Mouse (Mus musculus) gastrocnemius, adult 8-10 months (tissue): ENCODE results near the gene Cuedc2. TPM values are rescaled to one million over a fixed set of nuclear protein-coding genes. Genes with fewer than 3 reads are reported as not detected.

Experiments used
- DNase-seq, 2 experiments: peaks; one replicate each; pipeline ENCODE4 v3.0.0; 2022; ENCODE audit warnings: low spot score in 2 of 2
- total RNA-seq, 4 experiments: library from RNA; stranded (reverse); gene quantifications; 2 replicates each; pipeline ENCODE4 v1.2.4; 2022

The Cuedc2 gene
- total RNA-seq, 4 experiments from 2014 or later, result 57.5 to 66.3 (median 64.3) TPM

DNA sequence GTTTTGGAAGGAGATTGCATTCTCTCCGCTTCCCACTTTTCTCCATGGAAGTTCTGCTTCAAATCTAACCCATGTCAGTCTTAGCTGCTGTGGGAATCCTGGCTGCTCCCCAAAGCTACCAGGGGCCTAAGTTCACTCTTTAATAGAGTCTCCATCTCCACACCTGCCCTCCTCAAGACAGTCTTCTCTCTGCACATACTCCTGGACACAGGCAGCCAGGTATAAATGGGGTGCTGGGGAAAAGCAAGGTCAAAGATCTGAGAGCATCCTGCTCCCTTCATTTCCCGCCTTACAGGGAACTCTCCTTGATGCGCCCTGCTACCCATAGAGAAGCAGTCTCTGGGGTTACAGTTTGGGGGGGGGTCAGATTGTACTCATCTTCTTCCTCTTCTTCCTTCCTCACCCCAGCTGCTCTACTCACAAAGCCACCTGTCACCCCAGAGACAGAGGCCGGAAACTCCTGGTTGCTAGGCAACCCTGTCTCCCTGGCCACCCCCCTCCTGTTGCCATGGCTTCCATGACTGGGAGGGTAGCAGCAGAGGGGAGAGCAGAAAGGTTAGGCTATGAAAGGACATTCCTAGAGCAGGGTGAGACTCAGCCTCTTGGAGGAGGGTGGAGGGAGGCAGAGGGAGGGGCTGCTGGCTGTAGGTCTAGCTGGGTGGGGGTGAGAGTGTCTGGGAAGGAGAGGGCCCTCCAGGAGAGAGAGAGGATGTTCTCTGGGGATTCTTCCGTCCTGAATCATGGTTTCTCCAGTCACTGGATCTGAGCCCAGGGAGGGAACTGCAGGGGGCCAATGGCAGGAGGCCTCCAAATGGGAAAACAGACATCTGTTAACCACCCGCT, 17.2 kb downstream of the Cuedc2 start:
- DNase-seq, result no peak

GRCm38 (mm10) chr19:46320076-46320785, 18.3 kb downstream of the Cuedc2 start:
- no peak for DNase-seq

DNA sequence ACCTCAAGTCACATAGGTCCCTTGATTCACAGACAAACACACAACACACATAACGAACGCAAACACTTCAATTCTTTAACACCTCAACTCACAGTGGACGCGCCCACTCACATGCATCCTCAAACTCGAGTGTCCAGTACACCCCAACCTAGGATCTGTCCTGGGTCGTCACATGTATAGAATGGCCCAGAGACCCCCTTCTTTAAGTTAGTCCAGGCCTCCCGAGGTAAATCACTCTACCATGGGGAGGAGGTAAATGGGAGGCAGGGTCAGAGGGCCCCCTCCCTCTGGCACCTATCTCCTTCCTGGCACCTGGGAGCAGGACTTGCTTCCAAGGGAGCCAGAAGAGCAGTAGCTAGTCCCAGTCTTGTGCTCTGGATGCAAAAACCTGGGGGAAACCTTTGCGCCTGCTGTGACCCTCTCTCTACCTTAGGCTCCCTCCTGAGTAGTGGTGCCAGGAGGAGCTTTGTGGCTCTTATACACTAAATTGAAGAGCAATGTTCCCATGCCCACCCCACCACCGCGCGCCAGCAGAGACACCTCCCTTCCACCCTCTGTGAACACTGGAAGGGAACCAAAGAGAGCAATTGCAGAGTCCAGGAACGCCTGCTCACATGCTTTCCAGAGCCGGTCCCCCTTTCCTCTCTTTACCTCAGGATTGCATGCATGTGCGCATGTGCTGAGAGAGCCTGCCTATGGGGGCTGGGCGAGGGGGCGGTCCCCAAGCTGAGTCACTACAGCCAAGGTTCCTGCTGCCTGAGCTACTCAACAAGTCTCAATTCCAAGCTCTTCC, 19.7 kb downstream of the Cuedc2 start:
- no peak for DNase-seq

DNA sequence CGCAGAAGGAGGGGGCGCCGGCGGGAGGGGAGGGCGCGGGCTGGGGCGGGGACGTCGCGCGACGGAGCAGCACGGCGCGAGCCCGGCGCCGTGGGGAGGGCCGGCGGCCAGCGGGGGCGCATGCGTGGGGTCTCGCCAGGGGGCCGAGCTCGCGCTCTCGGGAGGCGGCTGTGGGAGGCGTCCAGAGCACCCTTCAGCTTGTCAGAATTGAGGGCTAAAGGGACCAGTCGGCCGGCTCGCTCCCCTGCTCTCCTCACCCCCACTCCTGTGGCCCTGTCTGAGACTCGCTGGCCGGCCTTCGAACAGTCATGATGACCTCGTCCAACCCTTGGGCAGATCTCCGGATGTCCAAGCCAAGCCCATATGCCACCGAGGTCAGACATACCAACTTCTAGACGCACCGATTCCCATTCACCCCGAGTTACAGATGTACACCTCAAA, 20.5 kb downstream of the Cuedc2 start:
- peak in 1 of 2 experiments; percentile 2 for DNase-seq

- DNase-seq, result no peak
These were observed 21.0 kb downstream of the Cuedc2 start for GRCm38 (mm10) chr19:46317546-46317885.

- DNase-seq, result peak in 1 of 2 experiments; percentile 2
These were observed 21.5 kb downstream of the Cuedc2 start for GRCm38 (mm10) chr19:46316846-46317545.

DNA sequence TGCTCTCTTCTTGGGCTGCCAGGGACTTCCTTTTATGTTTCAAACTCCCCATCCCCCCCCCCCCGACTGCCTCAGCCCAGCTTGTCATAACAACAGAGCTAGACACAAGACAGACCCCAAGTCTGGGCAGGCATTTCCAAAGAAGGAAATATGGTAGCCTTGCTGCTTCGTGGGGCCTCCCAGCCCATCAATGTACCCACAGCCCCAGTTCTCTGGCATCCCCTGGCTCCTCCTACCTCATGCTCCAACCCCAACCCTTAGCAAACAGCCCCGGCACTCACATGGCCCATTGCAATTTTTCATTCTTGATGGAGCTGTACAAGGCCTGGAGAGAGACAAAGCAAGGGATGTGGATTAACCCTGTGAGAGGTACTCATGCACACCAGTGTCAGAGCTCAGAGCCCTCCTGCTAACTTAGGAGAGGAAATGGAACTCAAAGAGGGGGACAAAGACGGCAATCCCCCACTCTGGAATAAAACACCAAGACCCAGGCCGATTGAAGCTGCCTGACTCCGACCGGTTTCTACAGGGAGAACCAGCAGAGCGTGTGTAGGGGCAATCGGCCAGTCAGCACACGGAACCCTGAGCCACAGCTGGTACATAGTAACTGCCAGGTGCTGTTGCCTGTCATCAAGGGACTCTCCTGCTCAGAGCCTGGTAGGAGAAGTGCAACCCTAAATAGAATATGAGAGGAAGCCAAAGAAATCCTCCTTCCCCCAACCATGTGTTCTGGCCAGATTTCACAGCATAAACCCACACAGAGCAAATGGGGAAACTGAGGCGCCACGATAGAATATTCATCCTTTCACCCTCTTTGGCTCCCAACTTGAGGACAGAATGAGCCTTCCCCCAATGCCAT, 22.5 kb downstream of the Cuedc2 start:
- DNase-seq, result no peak

GRCm38 (mm10) chr19:46314872-46315742, 23.4 kb downstream of the Cuedc2 start:
- DNase-seq, result no peak

DNA sequence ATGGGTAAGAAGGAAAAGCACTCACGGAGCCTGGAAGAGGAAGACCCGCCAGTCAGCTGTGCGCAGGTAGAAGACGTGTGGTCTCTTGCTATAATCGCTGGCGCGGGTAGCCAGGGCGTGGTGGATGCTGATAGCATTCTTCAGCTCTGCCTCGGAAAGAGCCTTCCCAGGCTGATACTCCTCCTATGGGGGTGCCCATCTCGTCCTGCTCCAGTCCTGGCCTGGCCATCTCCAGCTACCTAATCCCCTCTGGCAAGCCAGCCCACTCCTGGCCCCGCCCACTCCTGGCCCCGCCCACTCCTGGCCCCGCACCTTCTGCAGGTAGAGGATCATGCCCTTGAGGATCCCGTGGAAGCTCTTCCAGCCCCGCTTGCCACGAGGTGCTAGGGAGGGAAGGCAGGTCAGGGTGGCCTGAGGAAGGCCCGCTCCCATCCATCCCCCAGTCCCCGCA, 24.3 kb downstream of the Cuedc2 start:
- DNase-seq, result no peak

DNA sequence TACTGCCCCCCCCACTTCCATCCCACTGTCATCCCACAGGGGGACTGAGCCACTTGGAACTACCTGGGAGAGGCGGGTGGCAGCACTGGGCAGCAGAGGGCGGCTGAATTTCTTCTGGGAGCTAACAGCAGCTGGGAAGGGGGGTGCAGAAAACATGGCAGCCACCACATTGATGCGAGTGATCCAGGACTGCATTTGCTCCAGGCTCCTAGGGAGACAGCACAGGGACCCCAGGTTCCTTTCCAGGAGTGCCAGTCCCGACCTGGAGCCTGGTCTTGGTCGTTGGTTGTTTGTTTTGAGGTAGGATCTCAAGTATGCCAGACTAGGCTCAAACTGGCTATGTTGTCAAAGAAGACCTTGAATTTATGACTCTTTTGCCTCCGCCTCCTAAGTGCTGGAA, 24.9 kb downstream of the Cuedc2 start:
- no peak for DNase-seq

- no peak for DNase-seq
These were observed 25.4 kb downstream of the Cuedc2 start for GRCm38 (mm10) chr19:46313116-46313515.

- no peak for DNase-seq
These were observed 25.9 kb downstream of the Cuedc2 start for GRCm38 (mm10) chr19:46312566-46312965.

GRCm38 (mm10) chr19:46311341-46311740, 27.2 kb downstream of the Cuedc2 start:
- DNase-seq, result no peak

- no peak for DNase-seq
These were observed 28.1 kb downstream of the Cuedc2 start for GRCm38 (mm10) chr19:46310312-46310865.

DNA sequence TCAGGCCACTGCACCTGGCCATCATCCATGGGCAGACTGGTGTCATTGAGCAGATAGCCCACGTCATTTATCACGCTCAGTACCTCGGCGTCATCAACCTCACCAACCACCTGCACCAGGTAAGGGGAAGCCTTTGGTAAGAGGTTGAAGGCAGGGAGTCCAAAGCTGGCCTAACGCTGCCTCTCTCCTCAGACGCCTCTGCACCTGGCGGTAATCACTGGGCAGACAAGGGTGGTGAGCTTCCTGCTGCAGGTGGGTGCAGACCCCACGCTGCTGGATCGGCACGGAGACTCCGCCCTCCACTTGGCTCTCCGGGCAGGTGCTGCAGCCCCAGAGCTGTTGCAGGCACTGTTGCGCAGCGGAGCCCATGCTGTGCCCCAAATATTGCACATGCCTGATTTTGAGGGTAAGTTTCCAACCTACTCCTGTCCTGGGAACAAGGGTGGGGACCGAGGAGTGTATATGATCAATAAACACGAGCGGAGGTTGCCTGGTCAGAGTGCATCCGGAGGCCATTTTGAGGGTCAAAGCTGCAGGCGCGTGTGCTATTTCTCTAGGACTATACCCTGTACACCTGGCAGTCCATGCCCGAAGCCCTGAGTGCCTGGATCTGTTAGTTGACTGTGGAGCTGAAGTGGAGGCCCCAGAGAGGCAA, 28.7 kb downstream of the Cuedc2 start:
- no peak for DNase-seq

GRCm38 (mm10) chr19:46308706-46309435, 29.6 kb downstream of the Cuedc2 start:
- DNase-seq, result peak; percentile 48 to 70

- no peak for DNase-seq
These were observed 30.2 kb downstream of the Cuedc2 start for GRCm38 (mm10) chr19:46308303-46308702.

DNA sequence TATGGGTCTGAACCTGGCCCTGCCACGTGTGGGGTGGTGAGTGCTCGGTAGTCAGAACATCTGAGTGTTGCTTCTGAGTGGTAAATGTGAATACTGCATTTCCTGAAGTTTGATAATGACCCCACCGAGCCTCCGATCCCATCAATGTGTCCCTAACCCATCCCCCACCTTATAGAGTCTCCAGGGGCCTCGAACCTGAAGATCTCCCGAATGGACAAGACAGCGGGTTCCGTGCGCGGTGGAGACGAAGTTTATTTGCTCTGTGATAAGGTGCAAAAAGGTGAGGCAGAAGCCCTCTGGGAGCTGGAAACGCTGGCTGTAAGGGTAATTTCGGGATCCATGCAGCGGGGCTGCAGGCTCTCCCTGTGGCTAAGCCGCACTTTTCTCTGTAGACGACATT, 30.7 kb downstream of the Cuedc2 start:
- no peak for DNase-seq
